Comparison of ENCODE assay signal across 8 mouse cellular contexts in the genomic region with DNA sequence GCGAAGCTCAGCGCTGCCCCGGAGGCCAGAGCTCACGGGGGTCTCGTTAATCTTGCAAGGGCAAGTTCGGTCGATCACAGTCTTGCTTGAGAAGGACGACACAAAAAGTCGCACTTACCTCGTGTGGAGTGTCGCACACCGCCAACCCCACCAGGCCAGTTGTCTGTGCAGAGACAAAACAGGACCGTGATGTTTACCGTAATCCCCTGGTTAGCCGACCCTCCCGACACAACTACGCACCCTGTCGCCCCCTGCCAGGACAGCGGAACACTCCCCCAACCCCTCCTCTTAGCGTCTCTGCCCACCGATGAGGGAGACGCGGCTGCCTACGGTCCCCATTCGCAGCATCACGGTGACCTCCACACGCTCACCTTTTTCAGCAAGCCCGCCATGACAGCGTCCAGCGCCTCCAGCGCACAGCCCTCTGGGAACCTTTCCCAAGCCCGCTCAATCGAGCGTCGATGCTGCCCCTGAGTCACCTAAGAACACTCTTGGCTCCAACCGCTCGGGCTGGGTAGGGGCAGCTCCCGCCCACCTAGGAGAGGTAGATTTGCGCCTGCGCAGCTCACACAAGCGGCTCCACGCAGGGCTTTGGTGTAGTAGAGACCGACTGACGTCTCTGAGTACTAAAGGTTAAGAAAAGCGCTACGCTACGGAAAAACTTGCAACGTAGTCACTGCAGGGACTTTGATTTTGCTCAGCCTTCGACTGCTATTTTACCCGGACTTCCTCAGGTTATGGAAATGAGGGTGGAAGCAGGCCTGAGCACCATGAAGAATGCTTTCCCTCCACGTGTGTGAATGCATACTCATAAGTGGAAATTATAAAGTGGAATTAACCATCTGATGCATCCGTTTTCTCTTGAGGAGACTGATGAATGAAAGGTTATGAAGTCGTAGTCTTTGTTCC. TPM values are rescaled to one million over a fixed set of nuclear protein-coding genes. Genes with fewer than 3 reads are reported as not detected.
A peak's percentile ranks its signal among the peaks of the same experiment; 100 is the strongest.
DNase-seq lines count a peak whose midpoint lies in the region; ATAC-seq lines count a peak whose summit lies in the region.

Gene Ndufa5 (minus strand): TSS at position 859 of the 909 bp plus-strand sequence.

- DNase-seq in WW6 (ENCODE audit: low read depth, low spot score), result peak; percentile 87
- peak; percentile 59 to 81 for DNase-seq in cerebellum, postnatal 4 days (ENCODE audit: low spot score in 2 of 2)
- DNase-seq in gastrocnemius, adult 18-20 months (ENCODE audit: low spot score), result peak; percentile 92
- peak; percentile 90 to 94 for DNase-seq in left cerebral cortex, adult 18-20 months (ENCODE audit: low spot score in 2 of 2)
- peak; percentile 95 for DNase-seq in right cerebral cortex, adult 18-20 months
- peak; percentile 68 for DNase-seq in urinary bladder, postnatal 10 days (ENCODE audit: low spot score)

- H3K36me3 ChIP-seq in hindbrain, embryonic 16.5 days (ENCODE audit: control insufficient read depth, insufficient read depth, low read length), result no peaks in the 10 kb centered on the region; the same call in 1 of the 2 replicates
- H3K36me3 ChIP-seq in macrophage (ENCODE audit: inconsistent target), result no peaks in the 10 kb centered on the region

- no peaks in the 10 kb centered on the region for H3K9me3 ChIP-seq in hindbrain, embryonic 16.5 days (ENCODE audit: control insufficient read depth, low read length)

- peak within 1 kb of the TSS; percentile 69 for H3K4me2 ChIP-seq in hindbrain, embryonic 16.5 days (ENCODE audit: low read length)

- no peaks in the 10 kb centered on the region for H3K27me3 ChIP-seq in hindbrain, embryonic 16.5 days (replicated peaks; ENCODE audit: control insufficient read depth, insufficient read depth, low read length)

- peaks cover 16% of the 10 kb centered on the region; the same call in 1 of the 2 replicates for H3K79me2 ChIP-seq in macrophage (ENCODE audit: inconsistent target)

- peak; percentile 98 for ATAC-seq in hindbrain, embryonic 16.5 days

- H3K4me3 ChIP-seq in hindbrain, embryonic 16.5 days (ENCODE audit: low read length), result peak within 1 kb of the TSS; percentile 74
- H3K4me3 ChIP-seq in macrophage (ENCODE audit: inconsistent target), result peak within 1 kb of the TSS; percentile 94

- WGBS in hindbrain, embryonic 16.5 days, result under 1% methylated on average over 52 of the region's 53 CpGs
- under 1% methylated on average over 53 of the region's 53 CpGs for WGBS in macrophage (ENCODE audit: missing documents)

- H3K27ac ChIP-seq in hindbrain, embryonic 16.5 days (ENCODE audit: low read depth, low read length), result peak within 1 kb of the TSS; percentile 73
- H3K27ac ChIP-seq in macrophage, result peak within 1 kb of the TSS; percentile 17; the same call in 1 of the 2 replicates

- peaks cover 13% of the 10 kb centered on the region for H3K4me1 ChIP-seq in hindbrain, embryonic 16.5 days (ENCODE audit: control insufficient read depth, insufficient read depth, low read depth, low read length)

- peak within 1 kb of the TSS; percentile 78 for H3K9ac ChIP-seq in hindbrain, embryonic 16.5 days (ENCODE audit: low read depth, low read length)

RNA-seq across cellular contexts. Expression of gene Ndufa5, which starts in this region (rescaled TPM):
- total RNA-seq in gastrocnemius, adult 18-20 months (2021), result 100 to 1,000 TPM; 639 to 641 TPM
- 390 and 432 TPM in 2 replicates for polyA plus RNA-seq in hindbrain, embryonic 16.5 days (2015; fragmentation: Nextera tagmentation; extraction: Ambion mirVana)
- 100 to 1,000 TPM; 262 to 301 TPM for total RNA-seq in left cerebral cortex, adult 18-20 months (2021)
- 10 to 100 TPM in 5 of 26 experiments, 1 to 10 TPM in 19, not detected in 2; 3.6 to 24.4 (median 7.5) TPM for total RNA-seq in macrophage (2018; cell fraction: chromatin; rRNA removed)
- 100 to 1,000 TPM in 25 of 26 experiments, 10 to 100 TPM in 1; 93.6 to 193 (median 136) TPM for total RNA-seq in macrophage (2018; cell fraction: cytosol; rRNA removed)
- 10 to 100 TPM in 25 of 26 experiments, 1 to 10 TPM in 1; 7.4 to 83.7 (median 30.0) TPM for total RNA-seq in macrophage (2018; cell fraction: nucleus; rRNA removed)
- polyA plus RNA-seq in macrophage (2018), result 69.6 to 126 TPM (median 88.2 TPM) in 3 replicates

Comparison
In these comparisons a context has a peak if more than half of its experiments do, and no peak if none do; other contexts are left out.
1. Peak in every context shown above with its lines: DNase-seq, ATAC-seq, H3K4me3 ChIP-seq and H3K27ac ChIP-seq.